Mouse (Mus musculus): ENCODE measurements around the gene Pnn. TPM values are rescaled to one million over a fixed set of nuclear protein-coding genes. Genes with fewer than 3 reads are reported as not detected.

The Pnn gene
- total RNA-seq, 2 experiments from 2014 or later, result 59.9 to 65.4 TPM

DNA sequence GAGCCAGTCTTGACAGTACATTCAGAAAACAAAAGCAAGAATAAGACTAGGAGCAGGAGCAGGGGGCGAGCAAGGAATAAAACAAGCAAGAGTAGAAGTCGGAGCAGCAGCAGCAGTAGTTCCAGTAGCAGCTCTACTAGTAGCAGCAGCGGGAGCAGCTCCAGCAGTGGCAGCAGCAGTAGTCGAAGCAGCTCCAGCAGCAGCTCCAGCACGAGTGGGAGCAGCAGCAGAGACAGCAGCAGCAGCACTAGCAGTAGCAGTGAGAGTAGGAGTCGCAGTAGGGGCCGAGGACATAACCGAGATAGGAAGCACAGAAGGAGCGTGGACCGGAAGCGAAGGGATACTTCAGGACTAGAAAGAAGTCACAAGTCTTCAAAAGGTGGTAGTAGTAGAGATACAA, 5.6 kb downstream of the Pnn start:
- no peak for DNase-seq
- intact Hi-C loops (cut with DNase I), result no loop called here

DNA sequence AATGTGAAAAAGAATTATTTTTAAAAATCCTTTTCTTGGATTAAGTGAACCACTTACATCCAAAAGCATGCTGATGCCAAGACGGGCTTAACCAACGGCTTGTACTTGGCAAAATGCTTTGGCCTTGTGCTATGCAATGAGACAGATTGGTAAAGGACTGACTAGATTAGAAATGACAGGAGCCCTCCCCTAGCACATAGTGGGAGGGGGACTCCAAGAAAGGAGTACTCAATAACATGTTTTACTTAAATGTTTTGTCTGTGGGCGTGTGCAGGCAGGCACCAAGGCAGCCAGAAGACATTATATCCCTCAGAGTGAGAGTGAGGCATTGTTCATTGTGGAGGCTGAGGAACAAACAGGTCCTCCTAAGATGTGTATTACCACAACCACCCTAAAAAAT, 7.4 kb downstream of the Pnn start:
- intact Hi-C loops (cut with DNase I), result no loop called here
- no peak for DNase-seq

DNA sequence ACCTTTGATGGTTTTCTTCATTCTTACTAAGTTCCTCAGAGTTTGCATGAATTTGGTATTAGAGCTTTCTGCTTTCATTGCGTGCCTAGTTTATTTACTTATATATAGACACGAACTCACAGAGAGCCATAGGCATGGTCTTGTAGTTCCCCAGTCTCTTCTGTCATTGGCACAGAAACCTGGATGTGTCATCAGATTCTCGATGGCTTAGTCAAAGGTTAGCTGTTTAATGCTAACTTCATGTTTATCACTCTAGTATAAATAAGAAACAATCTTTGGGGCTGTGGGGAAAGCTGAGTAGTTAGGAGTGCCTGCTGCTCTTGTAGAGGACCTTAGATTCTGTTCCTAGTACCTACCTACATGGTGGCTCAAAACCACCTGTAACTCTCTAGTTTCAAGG, 10.3 kb downstream of the Pnn start:
- intact Hi-C loops (cut with DNase I), result no loop called here
- no peak for DNase-seq

DNA sequence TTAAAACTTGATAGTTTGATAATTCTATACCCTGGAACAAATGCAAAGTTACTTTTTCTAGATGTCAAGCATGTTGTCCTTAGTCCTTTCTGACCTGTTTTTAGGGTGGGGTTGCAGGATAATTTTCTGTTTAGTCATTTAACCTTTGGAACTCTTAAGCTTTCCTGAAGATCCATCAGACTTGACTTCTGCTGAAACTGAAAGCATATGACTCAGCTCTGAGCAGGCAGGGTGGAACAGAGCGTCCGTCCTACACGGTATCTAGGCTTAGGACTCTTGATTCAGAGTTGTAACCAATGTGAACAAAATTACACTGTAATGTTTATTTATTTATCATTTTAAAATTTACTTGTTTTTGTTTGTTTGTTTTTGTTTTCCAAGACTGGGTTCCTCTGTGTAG, 11.2 kb downstream of the Pnn start:
- intact Hi-C loops (cut with DNase I), result no loop called here
- DNase-seq, result no peak

DNA sequence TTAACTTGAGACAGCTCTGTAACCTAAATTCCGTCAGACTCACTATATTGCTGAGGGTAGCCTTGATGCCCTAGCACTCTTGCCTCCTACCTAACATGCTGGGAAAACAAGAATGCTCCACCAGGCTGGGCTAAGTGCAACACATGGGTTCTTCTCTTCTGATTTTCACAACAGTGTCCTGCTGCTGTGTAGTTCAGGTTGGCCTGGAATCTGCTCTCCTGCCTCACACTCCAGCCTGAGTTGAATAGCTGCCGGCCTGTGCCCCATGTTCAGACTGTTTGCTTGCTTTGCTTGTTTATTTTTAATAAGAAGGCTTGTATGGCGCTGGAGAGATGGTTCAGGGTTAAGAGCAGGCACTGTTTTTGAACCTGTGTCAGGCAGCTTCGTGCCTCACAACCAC, 13.8 kb downstream of the Pnn start:
- no peak for DNase-seq
- intact Hi-C loops (cut with DNase I), result no loop called here

DNA sequence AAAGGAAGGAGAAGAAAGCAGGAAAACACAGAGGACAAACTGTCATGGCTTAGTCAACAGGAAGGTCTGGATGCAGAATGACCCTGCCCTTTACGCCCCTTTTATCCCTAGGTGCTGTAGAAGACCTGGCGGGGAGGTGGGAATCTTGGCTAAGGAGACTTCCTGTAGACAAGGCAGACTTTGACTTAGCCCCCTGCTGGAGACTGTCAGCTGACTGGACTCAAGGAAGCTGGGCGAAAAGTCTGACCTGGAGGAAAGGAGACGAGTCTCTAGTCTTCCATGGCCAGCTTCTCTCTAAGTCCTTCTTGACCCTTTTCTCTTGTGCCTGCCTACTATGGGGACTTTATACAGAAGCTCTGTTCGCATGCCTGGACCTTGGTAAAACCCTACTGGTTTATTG, 17.8 kb downstream of the Pnn start:
- intact Hi-C loops (cut with DNase I), result no loop called here

DNA sequence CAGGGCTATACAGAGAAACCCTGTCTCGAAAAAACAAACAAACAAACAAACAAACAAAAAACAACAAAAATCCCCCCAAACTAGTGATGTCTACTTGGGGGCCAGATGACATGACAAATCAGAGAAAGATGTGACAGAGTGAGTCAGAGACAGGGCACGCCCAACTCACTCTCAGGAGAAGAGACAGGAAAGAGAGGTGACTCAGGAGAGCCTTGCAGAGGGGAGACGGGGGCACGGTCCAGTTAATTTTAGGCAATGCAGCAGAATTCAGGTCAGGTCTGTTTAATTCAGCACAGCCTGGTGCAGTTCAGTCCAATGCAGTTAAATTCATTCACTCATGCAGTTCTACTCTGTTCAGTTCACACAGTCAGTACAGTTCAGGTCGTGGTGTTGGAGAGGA, 19.5 kb downstream of the Pnn start:
- DNase-seq, result no peak
- intact Hi-C loops (cut with DNase I), result no loop called here

More for the DNA sequence above, 17.8 kb downstream of the Pnn start:
- no peak for DNase-seq

DNA sequence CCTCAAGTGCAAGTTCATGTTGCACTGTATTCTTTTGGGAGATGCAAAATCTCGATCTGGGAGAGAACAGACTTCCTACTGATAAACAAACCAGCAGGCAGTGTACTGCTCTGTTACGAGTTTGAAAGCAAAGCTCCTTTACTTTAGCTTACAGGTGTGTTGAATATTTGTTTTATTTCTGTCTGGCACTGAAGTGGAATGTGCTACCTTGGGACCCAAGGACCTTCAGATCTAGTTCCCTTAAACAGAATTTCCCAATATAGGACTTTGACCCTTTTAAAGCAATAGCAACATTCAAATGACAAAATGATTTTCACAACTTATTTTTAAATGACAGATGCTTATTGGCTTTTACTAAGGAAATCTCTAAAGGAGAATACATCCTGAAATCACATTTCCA, 26.9 kb downstream of the Pnn start:
- intact Hi-C loops (cut with DNase I), result no loop called here
- DNase-seq, result no peak

DNA sequence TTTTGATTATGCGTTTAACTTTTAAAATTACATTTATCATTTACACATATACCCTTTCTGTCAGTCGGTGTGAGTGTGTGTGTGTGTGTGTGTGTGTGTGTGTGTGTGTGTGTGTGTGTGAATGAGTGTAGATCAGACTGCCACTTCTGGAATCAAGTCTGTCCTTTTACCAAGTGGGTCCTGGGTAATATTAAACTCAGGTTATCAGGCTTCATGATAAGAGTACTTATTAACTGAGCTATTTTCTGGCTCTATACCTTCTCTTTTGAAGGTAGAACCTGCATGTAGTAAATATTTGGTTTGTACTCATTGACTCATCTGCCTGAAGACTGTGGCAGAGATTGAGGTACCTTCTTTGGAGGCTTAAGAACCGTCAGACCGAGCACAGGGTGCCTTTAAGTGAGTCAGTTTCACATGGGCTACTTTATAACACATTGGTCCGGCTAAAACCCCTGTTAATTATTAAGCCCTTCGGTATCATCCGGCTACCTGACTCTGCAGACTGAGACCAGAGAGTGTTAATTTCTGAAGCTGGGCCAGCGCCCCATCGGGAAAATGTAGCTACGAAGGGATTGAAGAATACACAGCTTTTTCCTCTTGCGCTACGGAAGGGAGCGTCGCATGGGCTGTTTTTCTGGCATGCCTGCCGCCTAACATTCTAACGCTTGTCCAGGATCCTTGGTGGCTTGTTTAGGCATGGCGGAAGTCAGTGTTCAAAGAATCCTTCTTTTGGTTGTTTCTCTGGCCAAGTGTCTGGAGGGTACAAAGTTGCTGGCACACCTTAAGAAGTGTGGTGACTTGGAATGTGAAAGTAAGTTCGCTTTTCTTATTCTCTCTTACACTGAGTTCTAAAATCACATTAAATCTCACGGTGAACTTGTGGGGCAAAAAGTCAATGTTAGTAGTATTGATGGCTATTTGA, 28.7 kb downstream of the Pnn start, which contains the start of gene Mia2:
Mia2 (plus strand) TSS at position 696 of the 922 bp plus-strand sequence.
- intact Hi-C loops (cut with DNase I), result no loop called here

DNA sequence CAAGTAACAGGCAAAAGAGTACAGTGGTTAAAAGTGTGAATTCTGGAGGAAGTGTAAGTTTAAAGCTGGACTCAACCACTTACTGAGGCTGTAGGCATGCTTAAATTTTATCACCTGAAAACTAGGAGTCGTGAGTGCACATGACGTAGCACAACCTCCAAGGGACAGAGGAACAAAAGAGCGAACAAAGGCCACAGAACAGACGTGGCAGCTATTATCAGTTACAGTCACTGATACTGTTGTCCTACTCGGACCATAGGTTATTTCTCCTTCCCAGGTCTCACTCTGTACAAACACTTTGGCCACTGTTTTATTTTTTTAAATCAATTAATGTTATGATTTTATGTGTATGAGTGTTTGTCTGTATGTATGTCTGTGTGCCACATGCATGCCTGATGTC, 38.1 kb downstream of the Pnn start:
- intact Hi-C loops (cut with DNase I), result no loop called here
- no peak for DNase-seq

More for the DNA sequence above, 28.7 kb downstream of the Pnn start, which contains the start of gene Mia2:
- DNase-seq, result no peak

DNA sequence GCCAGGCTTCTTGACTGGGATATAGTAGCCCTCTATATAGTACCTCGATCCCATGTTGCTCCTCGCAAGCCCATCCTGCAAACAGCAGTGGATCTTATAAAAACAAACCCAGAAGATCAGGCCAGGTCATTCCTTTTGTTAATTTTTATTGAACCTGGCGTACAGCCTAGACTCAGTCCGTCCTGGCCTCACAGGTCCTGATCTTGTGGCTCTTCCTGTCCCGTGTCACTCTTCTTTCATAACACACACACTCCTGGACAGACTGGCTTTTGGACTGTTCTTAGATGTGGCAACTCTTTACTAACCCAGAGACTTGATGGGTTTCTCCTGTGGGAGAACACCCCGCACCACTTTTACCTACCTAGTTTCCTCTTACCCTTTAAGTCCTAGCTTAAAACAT, 39.2 kb downstream of the Pnn start:
- intact Hi-C loops (cut with DNase I), result no loop called here

DNA sequence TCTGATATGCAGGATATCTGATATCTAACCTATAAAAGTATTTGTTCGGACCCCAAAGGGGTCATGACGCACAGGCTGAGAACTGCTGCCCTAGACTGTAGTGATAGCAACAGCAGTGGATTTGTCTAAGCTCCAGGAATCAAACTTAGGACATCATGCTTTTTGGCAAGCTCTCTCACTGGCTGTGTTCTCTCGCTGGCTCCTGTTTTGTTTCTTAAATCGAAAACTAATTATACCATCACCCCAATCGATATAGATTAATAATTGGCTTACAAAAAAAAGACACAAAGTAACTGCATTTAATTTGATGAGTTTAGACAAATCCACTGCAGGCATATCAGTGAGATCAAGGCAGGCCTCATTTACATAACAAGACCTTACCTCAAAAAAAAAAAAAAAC, 39.8 kb downstream of the Pnn start:
- intact Hi-C loops (cut with DNase I), result no loop called here
- DNase-seq, result no peak

More for the DNA sequence above, 39.2 kb downstream of the Pnn start:
- DNase-seq, result no peak

DNA sequence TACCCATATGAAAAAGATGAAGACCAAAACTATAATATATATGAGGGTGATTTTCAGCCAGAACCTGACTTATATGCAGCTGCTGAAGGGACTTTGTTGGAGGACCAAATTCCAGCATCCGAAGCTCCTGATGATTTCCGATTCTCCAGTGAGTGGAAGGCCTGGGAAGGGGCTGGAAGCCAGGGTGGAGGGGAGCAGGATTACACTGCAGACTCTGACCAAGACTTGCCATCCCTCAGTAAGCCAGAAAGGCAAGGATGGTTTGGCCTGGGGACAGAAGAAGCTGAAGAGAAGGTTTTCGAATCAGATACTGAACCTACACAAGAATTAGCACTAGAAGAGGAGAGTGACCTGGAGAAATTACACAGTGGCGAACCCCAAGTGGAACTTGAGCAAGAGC, 41.2 kb downstream of the Pnn start:
- intact Hi-C loops (cut with DNase I), result no loop called here
- DNase-seq, result no peak

DNA sequence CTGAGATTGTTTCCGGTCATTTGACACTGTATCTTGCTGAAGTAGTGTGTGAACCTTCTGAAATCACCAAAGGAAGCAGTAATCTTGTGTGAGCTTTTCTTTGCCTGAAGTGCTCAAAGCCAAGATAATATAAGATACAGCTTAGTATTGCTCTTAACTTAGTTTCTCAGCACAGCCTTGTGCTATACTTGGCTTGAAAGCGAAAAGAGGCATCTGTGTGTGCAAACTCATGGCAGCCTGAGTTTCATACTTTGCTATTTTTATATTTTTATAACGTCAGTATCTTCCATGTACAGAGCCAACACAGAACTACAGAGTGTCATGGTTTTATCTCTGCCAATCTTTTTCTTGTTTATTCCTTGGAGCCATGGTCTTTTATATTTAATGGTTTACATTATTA, 50.5 kb downstream of the Pnn start:
- no peak for DNase-seq
- intact Hi-C loops (cut with DNase I), result no loop called here

Other genes with a start within 250 kb of the Pnn start
- 100 to 1,000 TPM; 148 to 151 TPM for gene Sec23a, start 54.9 kb upstream of the Pnn start, total RNA-seq (2021)
- 1 to 10 TPM; 6.5 to 7.0 TPM for gene Gemin2, start 53.5 kb upstream of the Pnn start, total RNA-seq (2021)
- gene Trappc6b, start 5.4 kb upstream of the Pnn start, total RNA-seq (2021), result 10 to 100 TPM; 93.2 to 99.6 TPM
- 10 to 100 TPM; 32.1 to 33.1 TPM for gene Mia2, start 28.9 kb downstream of the Pnn start, total RNA-seq (2021)
- gene Fbxo33, start 152.8 kb downstream of the Pnn start, total RNA-seq (2021), result 10 to 100 TPM; 18.9 to 20.3 TPM